Mouse (Mus musculus): Measurements from ENCODE around the gene Rad51d.

GRCm38 (mm10) chr11:82933186-82933585, 42.8 kb upstream of the Rad51d start:
- TF ChIP-seq EP300 (IDR thresholded peaks at IDR 0.05; ENCODE audit: low read depth) = no peak
- no peak for TF ChIP-seq CTCF (IDR thresholded peaks at IDR 0.05; ENCODE audit: low read depth)

All from liver, postnatal 0 days (tissue).